Mouse (Mus musculus) MEL (cell line): ENCODE data around the gene Myl10. TPM values are rescaled to one million over a fixed set of nuclear protein-coding genes. Genes with fewer than 3 reads are reported as not detected.

ENCODE experiments used
- DNase-seq: peaks from one replicate; pipeline ENCODE4 v3.0.0; 2011; ENCODE audit warnings: low read depth, low spot score
- H3K27ac ChIP-seq: 2 replicates; pipeline ENCODE4 v1.5.1; 2012; ENCODE audit warnings: low read depth, mild to moderate bottlenecking, control low read depth, low read length, moderate library complexity; ENCODE audit not compliant: control insufficient read depth
- H3K27me3 ChIP-seq, 2 experiments: fragments of 150-350 bp in 1 of 2; sonication (generic) in 1 of 2; 2 replicates each; pipeline ENCODE4 v1.6.1; 2012; ENCODE audit warnings: low read length in 2 of 2, mild to moderate bottlenecking in 2 of 2, improper control_type of control experiment in 1 of 2, moderate library complexity in 1 of 2; ENCODE audit not compliant: insufficient read depth in 2 of 2, control insufficient read depth in 1 of 2
- H3K36me3 ChIP-seq, 2 experiments: 2 replicates each; pipeline ENCODE4 v1.6.1; 2012 to 2014; ENCODE audit warnings: low read length in 2 of 2, improper control_type of control experiment in 1 of 2, inconsistent platforms in 1 of 2, mild to moderate bottlenecking in 1 of 2; ENCODE audit not compliant: insufficient read depth in 2 of 2, control insufficient read depth in 1 of 2
- H3K4me1 ChIP-seq, 2 experiments: fragments of 150-350 bp in 1 of 2; sonication (generic) in 1 of 2; 2 replicates each; pipeline ENCODE4 v1.6.1; 2012; ENCODE audit warnings: low read length in 2 of 2, improper control_type of control experiment in 1 of 2, mild to moderate bottlenecking in 1 of 2; ENCODE audit not compliant: insufficient read depth in 2 of 2, control insufficient read depth in 1 of 2
- H3K4me3 ChIP-seq, 2 experiments: fragments of 150-350 bp in 1 of 2; sonication (generic) in 1 of 2; 2 replicates each; pipeline ENCODE4 v1.5.1; 2012; ENCODE audit warnings: low read depth in 2 of 2, low read length in 2 of 2, mild to moderate bottlenecking in 2 of 2, moderate library complexity in 2 of 2, control low read depth in 1 of 2, improper control_type of control experiment in 1 of 2; ENCODE audit not compliant: control insufficient read depth in 1 of 2, insufficient read depth in 1 of 2
- H3K79me2 ChIP-seq: 2 replicates; pipeline ENCODE4 v1.6.1; 2012; ENCODE audit warnings: mild to moderate bottlenecking, low read length, moderate library complexity; ENCODE audit not compliant: control insufficient read depth, poor library complexity, insufficient read depth
- H3K9ac ChIP-seq: 2 replicates; pipeline ENCODE4 v1.6.1; 2012; ENCODE audit warnings: low read depth, mild to moderate bottlenecking, control low read depth, low read length, moderate library complexity; ENCODE audit not compliant: control insufficient read depth, poor library complexity, severe bottlenecking
- H3K9me3 ChIP-seq: fragments of 150-350 bp; sonication (generic); replicated peaks from 2 replicates; pipeline ENCODE4 v1.6.1; 2012; ENCODE audit warnings: mild to moderate bottlenecking, low read length, improper control_type of control experiment, moderate library complexity; ENCODE audit not compliant: insufficient read depth
- BHLHE40 ChIP-seq: IDR thresholded peaks from 2 replicates; pipeline ENCODE4 v1.6.1; 2012; ENCODE audit warnings: low read depth, mild to moderate bottlenecking, inconsistent platforms, low read length, improper control_type of control experiment, borderline replicate concordance
- CHD2 ChIP-seq: IDR thresholded peaks from 2 replicates; pipeline ENCODE4 v1.6.1; 2011; ENCODE audit warnings: low read length, improper control_type of control experiment
- ELF1 ChIP-seq: IDR thresholded peaks from 2 replicates; pipeline ENCODE4 v1.6.1; 2014; ENCODE audit warnings: low read depth, mild to moderate bottlenecking, inconsistent platforms, low read length, improper control_type of control experiment, moderate library complexity
- EP300 ChIP-seq, 2 experiments: IDR thresholded peaks; 2 replicates each; pipeline ENCODE4 v1.6.1; 2011; ENCODE audit warnings: improper control_type of control experiment in 2 of 2, low read length in 2 of 2, low read depth in 1 of 2, mild to moderate bottlenecking in 1 of 2
- ETS1 ChIP-seq: IDR thresholded peaks from 2 replicates; pipeline ENCODE4 v1.6.1; 2012; ENCODE audit warnings: low read depth, mild to moderate bottlenecking, inconsistent platforms, low read length, improper control_type of control experiment, moderate library complexity
- GABPA ChIP-seq: IDR thresholded peaks from 2 replicates; pipeline ENCODE4 v1.6.1; 2012; ENCODE audit warnings: low read depth, mild to moderate bottlenecking, inconsistent platforms, low read length, improper control_type of control experiment, moderate library complexity
- MAX ChIP-seq: IDR thresholded peaks from 2 replicates; pipeline ENCODE4 v1.6.1; 2011; ENCODE audit warnings: low read length, improper control_type of control experiment
- MEF2A ChIP-seq: IDR thresholded peaks from 2 replicates; pipeline ENCODE4 v1.6.1; 2014; ENCODE audit warnings: low read depth, mild to moderate bottlenecking, inconsistent platforms, low read length, improper control_type of control experiment; ENCODE audit not compliant: poor library complexity, insufficient replicate concordance, severe bottlenecking; ENCODE audit errors: extremely low read depth
- MYB ChIP-seq: IDR thresholded peaks from 2 replicates; pipeline ENCODE4 v1.6.1; 2011; ENCODE audit warnings: mild to moderate bottlenecking, low read depth, low read length, improper control_type of control experiment
- MYC ChIP-seq: IDR thresholded peaks from 2 replicates; pipeline ENCODE4 v1.6.1; 2011; ENCODE audit warnings: low read depth, mild to moderate bottlenecking, low read length, improper control_type of control experiment, moderate library complexity
- NRF1 ChIP-seq: IDR thresholded peaks from 2 replicates; pipeline ENCODE4 v1.6.1; 2014; ENCODE audit warnings: low read depth, mild to moderate bottlenecking, inconsistent platforms, low read length, improper control_type of control experiment, moderate library complexity; ENCODE audit not compliant: poor library complexity, insufficient read depth, severe bottlenecking
- POLR2AphosphoS2 ChIP-seq: IDR thresholded peaks from 2 replicates; pipeline ENCODE4 v1.6.1; 2011; ENCODE audit warnings: low read length, improper control_type of control experiment
- RAD21 ChIP-seq: IDR thresholded peaks from 2 replicates; pipeline ENCODE4 v1.6.1; 2011; ENCODE audit warnings: mild to moderate bottlenecking, low read depth, low read length, improper control_type of control experiment
- SIN3A ChIP-seq: IDR thresholded peaks from 2 replicates; pipeline ENCODE4 v1.6.1; 2012; ENCODE audit warnings: low read length, improper control_type of control experiment, inconsistent platforms
- TAL1 ChIP-seq: IDR thresholded peaks from 2 replicates; pipeline ENCODE4 v1.6.1; 2012; ENCODE audit warnings: mild to moderate bottlenecking, inconsistent platforms, low read length, moderate library complexity, mixed read lengths
- TBP ChIP-seq: IDR thresholded peaks from 2 replicates; pipeline ENCODE4 v1.8.0; 2011; ENCODE audit warnings: low read depth, low read length, improper control_type of control experiment
- ZMIZ1 ChIP-seq: IDR thresholded peaks from 2 replicates; pipeline ENCODE4 v1.6.1; 2012; ENCODE audit warnings: low read depth, mild to moderate bottlenecking, inconsistent platforms, low read length, improper control_type of control experiment, moderate library complexity
- ZNF384 ChIP-seq: IDR thresholded peaks from 2 replicates; pipeline ENCODE4 v1.6.1; 2012; ENCODE audit warnings: low read depth, mild to moderate bottlenecking, inconsistent platforms, low read length, improper control_type of control experiment
- polyA plus RNA-seq, 2 experiments: library from polyadenylated mRNA; stranded (reverse) in 1 of 2; unstranded in 1 of 2; fragments of >175 nt in 1 of 2; fragments of >200 nt in 1 of 2; gene quantifications; 2 replicates each; pipeline versions ENCODE4 v1.2.1 to v1.2.4; 2012; ENCODE audit warnings: low replicate concordance in 2 of 2, low read depth in 1 of 2; ENCODE audit not compliant: insufficient read length in 2 of 2, insufficient read depth in 1 of 2, missing spikeins in 1 of 2
- total RNA-seq: library from RNA; depleted of rRNA; stranded (reverse); fragments of 300-350 nt; gene quantifications from 2 replicates; pipeline ENCODE4 v1.2.3, GENCODE M21; 2012

Myl10 gene
- total and polyA plus RNA-seq, 3 experiments, result 0.11 to 0.42 TPM; not detected in 1

DNA sequence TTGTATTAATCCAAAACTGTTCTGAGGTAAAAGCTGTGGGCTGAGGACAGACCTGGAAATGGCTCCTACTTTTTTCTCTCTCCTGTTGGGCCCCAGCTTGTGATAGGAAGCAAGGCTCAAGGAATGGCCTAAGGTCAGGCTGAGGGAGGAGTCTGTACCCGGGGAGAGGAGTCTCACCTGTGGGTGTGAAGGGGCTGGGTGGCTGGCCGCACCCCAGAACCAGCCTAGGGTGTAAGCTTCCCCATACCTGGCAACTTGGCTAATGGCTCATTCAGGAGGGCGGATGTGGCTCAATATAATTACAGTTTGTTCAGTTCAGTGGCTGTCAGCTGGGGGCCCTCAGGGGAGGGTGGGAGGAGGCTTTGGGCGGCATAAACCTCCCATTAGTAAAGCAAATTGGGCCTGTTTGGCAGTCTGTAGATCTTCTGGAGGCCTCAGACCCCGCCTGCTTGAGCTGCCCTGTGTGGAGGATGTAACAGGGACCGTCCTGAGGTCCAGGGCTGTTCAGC, 14.1 kb upstream of the Myl10 start:
- H3K79me2 ChIP-seq, result no peaks in the 10 kb centered on the region
- no peak for DNase-seq
- no peaks in the 10 kb centered on the region for H3K4me1 ChIP-seq
- no peak overlapping the region for H3K4me3 ChIP-seq
- H3K9ac ChIP-seq, result no peak overlapping the region
- no peaks in the 10 kb centered on the region for H3K27me3 ChIP-seq
- H3K36me3 ChIP-seq, result no peaks in the 10 kb centered on the region
- H3K27ac ChIP-seq, result no peak overlapping the region
- H3K9me3 ChIP-seq, result no peaks in the 10 kb centered on the region
- no peak for TF ChIP-seq POLR2AphosphoS2
- TF ChIP-seq GABPA, result no peak
- no peak for TF ChIP-seq ZMIZ1
- no peak for TF ChIP-seq ZNF384
- no peak for TF ChIP-seq TBP
- TF ChIP-seq EP300 (IDR thresholded peaks at IDR 0.05; ENCODE audit: low read depth in 1 of 2, low read length in 2 of 2), result no peak
- no peak for TF ChIP-seq MYC
- TF ChIP-seq TAL1, result no peak
- no peak for TF ChIP-seq ELF1
- TF ChIP-seq MYB, result no peak
- no peak for TF ChIP-seq SIN3A
- TF ChIP-seq NRF1, result no peak
- no peak for TF ChIP-seq BHLHE40
- TF ChIP-seq MAX, result no peak
- no peak for TF ChIP-seq CHD2
- TF ChIP-seq ETS1, result no peak

DNA sequence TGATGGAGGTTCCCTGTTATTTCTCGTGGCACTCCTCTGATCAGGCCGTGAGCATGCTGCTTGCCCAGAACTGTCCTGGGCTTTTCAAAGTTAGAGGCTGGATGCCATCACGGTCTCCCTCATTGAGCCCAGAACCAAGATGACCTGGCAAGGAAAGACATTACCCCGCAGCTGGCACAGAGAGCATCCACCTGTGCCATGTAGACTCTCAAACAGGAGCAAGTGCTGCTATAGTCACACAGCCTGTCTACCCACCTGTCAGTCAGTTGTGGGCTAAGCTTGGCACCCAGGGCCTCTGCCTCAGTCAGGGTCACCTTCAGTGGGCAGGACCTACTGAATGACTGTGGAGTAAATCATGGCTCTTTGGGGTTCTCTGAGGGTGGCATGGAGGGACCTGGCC, 6.6 kb upstream of the Myl10 start:
- no peak overlapping the region for H3K27ac ChIP-seq
- TF ChIP-seq MYC (no peak), RAD21 (no peak), ETS1 (no peak), MEF2A (no peak), EP300 (IDR thresholded peaks at IDR 0.05; ENCODE audit: low read depth in 1 of 2, low read length in 2 of 2) (no peak)
- H3K79me2 ChIP-seq, result no peaks in the 10 kb centered on the region
- H3K27me3 ChIP-seq, result no peaks in the 10 kb centered on the region; a peak in 1 of 4 replicates
- DNase-seq, result no peak
- no peak overlapping the region for H3K4me3 ChIP-seq
- no peak overlapping the region for H3K9ac ChIP-seq
- H3K4me1 ChIP-seq, result no peaks in the 10 kb centered on the region
- H3K36me3 ChIP-seq, result no peaks in the 10 kb centered on the region
- H3K9me3 ChIP-seq, result no peaks in the 10 kb centered on the region
